Mouse (Mus musculus): Measurements from ENCODE around the gene Hnrnpl. TPM values are rescaled to one million over a fixed set of nuclear protein-coding genes. Genes with fewer than 3 reads are reported as not detected.

Hnrnpl gene
- 104 TPM for polyA plus RNA-seq (2014; fragmentation: Illumina TruSeq; extraction: RNeasy Lipid Tissue Mini Kit (QIAGEN cat#74804); ENCODE audit: low read depth, low replicate concordance)

GRCm38 (mm10) chr7:28808221-28808941 is at the start of gene Hnrnpl:
Gene Hnrnpl (plus strand): TSS chr7:28808541.

GRCm38 (mm10) chr7:28766173-28766879 is 42.0 kb upstream of the Hnrnpl start, which contains the start of gene Sirt2:
Gene Sirt2 (plus strand): TSS chr7:28766735.

GRCm38 (mm10) chr7:28767462-28767965 is 40.8 kb upstream of the Hnrnpl start, which contains the start of gene Nfkbib:
Gene Nfkbib (minus strand): TSS chr7:28767512.

GRCm38 (mm10) chr7:28788307-28789195 is 19.8 kb upstream of the Hnrnpl start, which contains the start of gene Rinl:
Gene Rinl (plus strand): TSS chr7:28788969.

DNA sequence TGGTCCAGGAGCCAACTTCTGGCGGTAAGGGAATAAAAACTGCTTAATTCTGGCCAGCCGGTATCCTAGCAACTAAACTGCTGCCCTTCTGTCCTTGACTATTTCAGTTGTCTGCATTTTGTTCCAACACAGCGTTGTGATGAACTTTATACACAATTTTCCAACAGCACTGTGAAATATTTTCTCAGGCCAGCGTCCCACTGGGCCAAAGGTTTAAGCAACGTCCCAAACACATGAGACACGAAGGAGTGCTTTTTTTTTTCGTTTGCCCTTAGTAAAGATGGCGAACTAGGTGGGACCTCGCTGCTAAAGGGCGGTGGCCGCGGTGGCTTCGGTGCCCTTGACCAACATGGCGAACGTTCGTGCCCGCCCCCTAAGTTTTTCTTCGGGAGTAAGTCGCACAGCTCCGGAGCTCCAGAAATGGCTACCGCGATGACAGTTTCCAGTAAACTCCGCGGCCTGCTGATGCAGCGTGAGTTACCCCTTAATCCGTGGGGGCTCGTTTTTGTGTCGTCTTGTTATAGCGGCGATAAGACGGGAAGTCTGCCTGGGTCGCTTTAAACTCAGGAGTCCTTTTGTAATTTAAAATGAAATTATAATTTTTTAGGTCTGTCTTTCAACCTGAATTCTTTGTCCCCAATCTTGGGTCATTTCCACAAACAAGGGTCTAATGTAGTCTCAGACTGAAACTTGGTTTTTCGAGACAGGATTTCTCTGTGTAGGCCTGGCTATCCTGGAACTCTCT is 16.8 kb downstream of the Hnrnpl start, which contains the start of gene Ech1:
Ech1 (plus strand) TSS at position 277 of the 745 bp plus-strand sequence.

DNA sequence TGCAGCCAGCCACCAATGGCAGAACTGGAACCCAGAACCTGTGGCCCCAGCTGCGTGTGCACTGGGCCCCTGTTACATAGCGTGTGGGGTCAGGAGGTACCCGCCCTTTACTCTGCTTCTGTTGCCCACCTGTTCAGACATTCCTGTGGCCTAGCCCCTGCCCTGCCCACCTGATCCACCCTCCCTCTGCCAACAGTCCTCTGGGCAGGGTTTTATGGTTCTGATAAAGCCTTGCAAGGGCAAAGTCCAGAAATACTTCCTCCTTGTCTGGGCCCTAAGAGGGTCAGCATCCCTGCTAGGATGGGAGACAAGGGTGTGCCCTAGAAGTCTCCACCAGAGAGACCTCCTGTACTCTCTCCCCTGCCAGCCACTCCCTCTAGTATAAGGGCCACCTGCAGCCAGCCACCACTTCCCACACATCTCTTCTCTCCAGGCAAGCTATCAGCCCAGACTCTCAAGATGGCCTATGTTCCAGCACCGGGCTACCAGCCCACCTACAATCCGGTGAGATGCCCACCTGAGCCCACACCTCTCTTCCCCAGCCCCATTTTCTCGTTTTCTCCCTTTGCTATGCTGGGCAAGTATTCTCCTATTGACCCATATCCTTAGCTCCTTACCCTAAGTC is 25.5 kb downstream of the Hnrnpl start, which contains the start of gene Lgals4:
Lgals4 (plus strand) TSS at position 132 of the 625 bp plus-strand sequence.

GRCm38 (mm10) chr7:28863540-28863939 is 55.2 kb downstream of the Hnrnpl start, which contains the start of gene Lgals7:
Gene Lgals7 (plus strand): TSS chr7:28863853.

Other genes with a start within 250 kb of the Hnrnpl start
- gene Samd4b, start 210.4 kb upstream of the Hnrnpl start, polyA plus RNA-seq (2014; fragmentation: Illumina TruSeq; extraction: RNeasy Lipid Tissue Mini Kit (QIAGEN cat#74804); ENCODE audit: low read depth, low replicate concordance): 3.5 TPM
- gene Pak4, start 210.4 kb upstream of the Hnrnpl start, polyA plus RNA-seq (2014; fragmentation: Illumina TruSeq; extraction: RNeasy Lipid Tissue Mini Kit (QIAGEN cat#74804); ENCODE audit: low read depth, low replicate concordance): 0.82 TPM
- not detected for gene Acp7, start 177.2 kb upstream of the Hnrnpl start, polyA plus RNA-seq (2014; fragmentation: Illumina TruSeq; extraction: RNeasy Lipid Tissue Mini Kit (QIAGEN cat#74804); ENCODE audit: low read depth, low replicate concordance)
- not detected for gene Fbxo27, start 115.7 kb upstream of the Hnrnpl start, polyA plus RNA-seq (2014; fragmentation: Illumina TruSeq; extraction: RNeasy Lipid Tissue Mini Kit (QIAGEN cat#74804); ENCODE audit: low read depth, low replicate concordance)
- gene Fbxo17, start 91.7 kb upstream of the Hnrnpl start, polyA plus RNA-seq (2014; fragmentation: Illumina TruSeq; extraction: RNeasy Lipid Tissue Mini Kit (QIAGEN cat#74804); ENCODE audit: low read depth, low replicate concordance): 0.32 TPM
- 34.0 TPM for gene Mrps12, start 66.7 kb upstream of the Hnrnpl start, polyA plus RNA-seq (2014; fragmentation: Illumina TruSeq; extraction: RNeasy Lipid Tissue Mini Kit (QIAGEN cat#74804); ENCODE audit: low read depth, low replicate concordance)
- gene Sars2, start 66.5 kb upstream of the Hnrnpl start, polyA plus RNA-seq (2014; fragmentation: Illumina TruSeq; extraction: RNeasy Lipid Tissue Mini Kit (QIAGEN cat#74804); ENCODE audit: low read depth, low replicate concordance): 0.34 TPM
- gene Ccer2, start 52.4 kb upstream of the Hnrnpl start, polyA plus RNA-seq (2014; fragmentation: Illumina TruSeq; extraction: RNeasy Lipid Tissue Mini Kit (QIAGEN cat#74804); ENCODE audit: low read depth, low replicate concordance): not detected
- gene Sirt2, start 41.8 kb upstream of the Hnrnpl start, polyA plus RNA-seq (2014; fragmentation: Illumina TruSeq; extraction: RNeasy Lipid Tissue Mini Kit (QIAGEN cat#74804); ENCODE audit: low read depth, low replicate concordance): 16.0 TPM
- 1.1 TPM for gene Nfkbib, start 41.0 kb upstream of the Hnrnpl start, polyA plus RNA-seq (2014; fragmentation: Illumina TruSeq; extraction: RNeasy Lipid Tissue Mini Kit (QIAGEN cat#74804); ENCODE audit: low read depth, low replicate concordance)
- 0.48 TPM for gene Rinl, start 19.6 kb upstream of the Hnrnpl start, polyA plus RNA-seq (2014; fragmentation: Illumina TruSeq; extraction: RNeasy Lipid Tissue Mini Kit (QIAGEN cat#74804); ENCODE audit: low read depth, low replicate concordance)
- gene Ech1, start 16.7 kb downstream of the Hnrnpl start, polyA plus RNA-seq (2014; fragmentation: Illumina TruSeq; extraction: RNeasy Lipid Tissue Mini Kit (QIAGEN cat#74804); ENCODE audit: low read depth, low replicate concordance): 59.4 TPM
- 6.6 TPM for gene Lgals4, start 25.3 kb downstream of the Hnrnpl start, polyA plus RNA-seq (2014; fragmentation: Illumina TruSeq; extraction: RNeasy Lipid Tissue Mini Kit (QIAGEN cat#74804); ENCODE audit: low read depth, low replicate concordance)
- not detected for gene Lgals7, start 55.3 kb downstream of the Hnrnpl start, polyA plus RNA-seq (2014; fragmentation: Illumina TruSeq; extraction: RNeasy Lipid Tissue Mini Kit (QIAGEN cat#74804); ENCODE audit: low read depth, low replicate concordance)
- gene Capn12, start 72.9 kb downstream of the Hnrnpl start, polyA plus RNA-seq (2014; fragmentation: Illumina TruSeq; extraction: RNeasy Lipid Tissue Mini Kit (QIAGEN cat#74804); ENCODE audit: low read depth, low replicate concordance): not detected
- 18.6 TPM for gene Actn4, start 153.8 kb downstream of the Hnrnpl start, polyA plus RNA-seq (2014; fragmentation: Illumina TruSeq; extraction: RNeasy Lipid Tissue Mini Kit (QIAGEN cat#74804); ENCODE audit: low read depth, low replicate concordance)
- gene Eif3k, start 173.3 kb downstream of the Hnrnpl start, polyA plus RNA-seq (2014; fragmentation: Illumina TruSeq; extraction: RNeasy Lipid Tissue Mini Kit (QIAGEN cat#74804); ENCODE audit: low read depth, low replicate concordance): 9.8 TPM
- not detected for gene Map4k1, start 173.5 kb downstream of the Hnrnpl start, polyA plus RNA-seq (2014; fragmentation: Illumina TruSeq; extraction: RNeasy Lipid Tissue Mini Kit (QIAGEN cat#74804); ENCODE audit: low read depth, low replicate concordance)

Measured in liver, adult 10 weeks (tissue).